Mouse (Mus musculus): Measurements from ENCODE around the gene Dnah2. TPM values are rescaled to one million over a fixed set of nuclear protein-coding genes. Genes with fewer than 3 reads are reported as not detected.

The Dnah2 gene
- polyA plus RNA-seq, 1 experiment from 2014 or later: 0.15 TPM

- Histone ChIP-seq H3K4me3 (no peak overlapping the region), H3K36me3 (peaks cover 34% of the 10 kb centered on the region), H3K4me2 (no peak overlapping the region), H3K27me3 (replicated peaks) (no peaks in the 10 kb centered on the region), H3K4me1 (replicated peaks) (peaks cover 45% of the 10 kb centered on the region), H3K9me3 (replicated peaks) (no peaks in the 10 kb centered on the region), H3K9ac (no peak overlapping the region), H3K27ac (ENCODE audit: poor library complexity, severe bottlenecking) (no peak overlapping the region)
- ATAC-seq (ENCODE audit: insufficient number of reproducible peaks, low FRiP score): no peak
- 67% methylated on average over 3 of the region's 3 CpGs for WGBS
Measured at GRCm38 (mm10) chr11:69564391-69564790, 15.5 kb upstream of the Dnah2 start.

- Histone ChIP-seq H3K9ac (no peak overlapping the region), H3K36me3 (peaks cover 34% of the 10 kb centered on the region), H3K27me3 (replicated peaks) (no peaks in the 10 kb centered on the region), H3K9me3 (replicated peaks) (no peaks in the 10 kb centered on the region), H3K27ac (ENCODE audit: poor library complexity, severe bottlenecking) (no peak overlapping the region; the same call in 1 of the 2 replicates), H3K4me1 (replicated peaks) (peaks cover 56% of the 10 kb centered on the region), H3K4me3 (no peak overlapping the region), H3K4me2 (peak overlapping the region; percentile 18; the same call in 1 of the 2 replicates)
- ATAC-seq (ENCODE audit: insufficient number of reproducible peaks, low FRiP score): no peak
- 46% methylated on average over 13 of the region's 13 CpGs for WGBS
Measured at GRCm38 (mm10) chr11:69563373-69563772, 14.5 kb upstream of the Dnah2 start.

- H3K4me1 ChIP-seq (replicated peaks): peaks cover 73% of the 10 kb centered on the region
- 16% methylated on average over 16 of the region's 16 CpGs for WGBS
- peaks cover 32% of the 10 kb centered on the region for H3K36me3 ChIP-seq
- peak overlapping the region; percentile 86 for H3K4me2 ChIP-seq
- no peaks in the 10 kb centered on the region for H3K9me3 ChIP-seq (replicated peaks)
- peaks cover 11% of the 10 kb centered on the region; the same call in 1 of the 2 replicates for H3K27me3 ChIP-seq (replicated peaks)
- H3K27ac ChIP-seq (ENCODE audit: poor library complexity, severe bottlenecking): peak overlapping the region; percentile 96
- peak; percentile 23 for ATAC-seq (ENCODE audit: insufficient number of reproducible peaks, low FRiP score)
- H3K4me3 ChIP-seq: peak overlapping the region; percentile 62
- H3K9ac ChIP-seq: peak overlapping the region; percentile 88
Measured at GRCm38 (mm10) chr11:69560896-69561854, 12.3 kb upstream of the Dnah2 start.

- Histone ChIP-seq H3K36me3 (peaks cover 38% of the 10 kb centered on the region), H3K27ac (ENCODE audit: poor library complexity, severe bottlenecking) (peak within 1 kb of the TSS; percentile 96), H3K9ac (peak within 1 kb of the TSS; percentile 88), H3K4me1 (replicated peaks) (peaks cover 73% of the 10 kb centered on the region), H3K4me2 (peak within 1 kb of the TSS; percentile 86), H3K9me3 (replicated peaks) (no peaks in the 10 kb centered on the region), H3K4me3 (peak within 1 kb of the TSS; percentile 62), H3K27me3 (replicated peaks) (peaks cover 19% of the 10 kb centered on the region; the same call in 1 of the 2 replicates)
- ATAC-seq (ENCODE audit: insufficient number of reproducible peaks, low FRiP score): peak; percentile 47
- under 1% methylated on average over 57 of the region's 59 CpGs for WGBS
Measured at GRCm38 (mm10) chr11:69559851-69560765, 11.2 kb upstream of the Dnah2 start, which contains the start of gene Efnb3. Gene Efnb3 (minus strand): TSS chr11:69560205.

- Histone ChIP-seq H3K9ac (peak overlapping the region; percentile 88), H3K36me3 (peaks cover 45% of the 10 kb centered on the region), H3K27me3 (replicated peaks) (peaks cover 19% of the 10 kb centered on the region; the same call in 1 of the 2 replicates), H3K4me2 (peak overlapping the region; percentile 86), H3K4me1 (replicated peaks) (peaks cover 76% of the 10 kb centered on the region), H3K4me3 (peak overlapping the region; percentile 62), H3K9me3 (replicated peaks) (no peaks in the 10 kb centered on the region), H3K27ac (ENCODE audit: poor library complexity, severe bottlenecking) (peak overlapping the region; percentile 96)
- 3% methylated on average over 5 of the region's 5 CpGs for WGBS
- ATAC-seq (ENCODE audit: insufficient number of reproducible peaks, low FRiP score): peak; percentile 63
Measured at GRCm38 (mm10) chr11:69559183-69559582, 10.3 kb upstream of the Dnah2 start.

GRCm38 (mm10) chr11:69558756-69559155, 9.8 kb upstream of the Dnah2 start:
- peak overlapping the region; percentile 62 for H3K4me3 ChIP-seq
- peaks cover 74% of the 10 kb centered on the region for H3K4me1 ChIP-seq (replicated peaks)
- WGBS: under 1% methylated on average over 6 of the region's 6 CpGs
- H3K36me3 ChIP-seq: peaks cover 45% of the 10 kb centered on the region
- peak overlapping the region; percentile 96 for H3K27ac ChIP-seq (ENCODE audit: poor library complexity, severe bottlenecking)
- H3K4me2 ChIP-seq: peak overlapping the region; percentile 86
- H3K27me3 ChIP-seq (replicated peaks): peaks cover 19% of the 10 kb centered on the region; the same call in 1 of the 2 replicates
- peak overlapping the region; percentile 88 for H3K9ac ChIP-seq
- H3K9me3 ChIP-seq (replicated peaks): no peaks in the 10 kb centered on the region
- no peak for ATAC-seq (ENCODE audit: insufficient number of reproducible peaks, low FRiP score)

- ATAC-seq (ENCODE audit: insufficient number of reproducible peaks, low FRiP score): no peak
- no peaks in the 10 kb centered on the region for H3K9me3 ChIP-seq (replicated peaks)
- peak overlapping the region; percentile 15; the same call in 1 of the 2 replicates for H3K9ac ChIP-seq
- 0 out of 2 replicates have a peak overlapping the region, but pooled peaks have one; percentile 62 for H3K4me3 ChIP-seq
- H3K27ac ChIP-seq (ENCODE audit: poor library complexity, severe bottlenecking): no peak overlapping the region
- peaks cover 67% of the 10 kb centered on the region for H3K4me1 ChIP-seq (replicated peaks)
- 38% methylated on average over 14 of the region's 14 CpGs for WGBS
- peak overlapping the region; percentile 86 for H3K4me2 ChIP-seq
- H3K27me3 ChIP-seq (replicated peaks): peaks cover 19% of the 10 kb centered on the region; the same call in 1 of the 2 replicates
- H3K36me3 ChIP-seq: peaks cover 37% of the 10 kb centered on the region
Measured at GRCm38 (mm10) chr11:69557381-69557958, 8.6 kb upstream of the Dnah2 start.

- H3K27ac ChIP-seq (ENCODE audit: poor library complexity, severe bottlenecking): no peak overlapping the region
- peaks cover 25% of the 10 kb centered on the region for H3K27me3 ChIP-seq (replicated peaks)
- 68% methylated on average over 5 of the region's 5 CpGs for WGBS
- H3K4me2 ChIP-seq: no peak overlapping the region
- ATAC-seq (ENCODE audit: insufficient number of reproducible peaks, low FRiP score): no peak
- no peak overlapping the region for H3K9ac ChIP-seq
- 0 out of 2 replicates have a peak, but pooled peaks cover 3% of the 10 kb centered on the region for H3K9me3 ChIP-seq (replicated peaks)
- peaks cover 31% of the 10 kb centered on the region for H3K36me3 ChIP-seq
- no peak overlapping the region for H3K4me3 ChIP-seq
- peaks cover 49% of the 10 kb centered on the region for H3K4me1 ChIP-seq (replicated peaks)
Measured at GRCm38 (mm10) chr11:69554539-69555140, 5.7 kb upstream of the Dnah2 start.

- H3K4me3 ChIP-seq: no peak overlapping the region
- H3K36me3 ChIP-seq: peaks cover 31% of the 10 kb centered on the region
- H3K4me1 ChIP-seq (replicated peaks): peaks cover 36% of the 10 kb centered on the region
- no peak overlapping the region for H3K9ac ChIP-seq
- no peak overlapping the region for H3K4me2 ChIP-seq
- H3K9me3 ChIP-seq (replicated peaks): 0 out of 2 replicates have a peak, but pooled peaks cover 3% of the 10 kb centered on the region
- ATAC-seq (ENCODE audit: insufficient number of reproducible peaks, low FRiP score): no peak
- H3K27ac ChIP-seq (ENCODE audit: poor library complexity, severe bottlenecking): no peak overlapping the region
- H3K27me3 ChIP-seq (replicated peaks): peaks cover 38% of the 10 kb centered on the region
- 45% methylated on average over 2 of the region's 2 CpGs for WGBS
Measured at GRCm38 (mm10) chr11:69553341-69553721, 4.4 kb upstream of the Dnah2 start.
